Mouse (Mus musculus) Muller cell, postnatal 12 days (primary cell): ENCODE results near the gene Gnb1l.
A peak's percentile ranks its signal among the peaks of the same experiment; 100 is the strongest.
"Not testable (repeated sequence)": the region's sequence is repeated elsewhere in the genome, so short reads cannot be mapped to it uniquely, and the experiment has no call there.

ENCODE experiments used
- DNase-seq: peaks from one replicate; pipeline ENCODE4 v3.0.0-alpha.2; 2015; ENCODE audit errors: inconsistent ontology term

The Gnb1l gene

GRCm38 (mm10) chr16:18483839-18484238 is 14.7 kb upstream of the Gnb1l start:
- no peak for DNase-seq

DNA sequence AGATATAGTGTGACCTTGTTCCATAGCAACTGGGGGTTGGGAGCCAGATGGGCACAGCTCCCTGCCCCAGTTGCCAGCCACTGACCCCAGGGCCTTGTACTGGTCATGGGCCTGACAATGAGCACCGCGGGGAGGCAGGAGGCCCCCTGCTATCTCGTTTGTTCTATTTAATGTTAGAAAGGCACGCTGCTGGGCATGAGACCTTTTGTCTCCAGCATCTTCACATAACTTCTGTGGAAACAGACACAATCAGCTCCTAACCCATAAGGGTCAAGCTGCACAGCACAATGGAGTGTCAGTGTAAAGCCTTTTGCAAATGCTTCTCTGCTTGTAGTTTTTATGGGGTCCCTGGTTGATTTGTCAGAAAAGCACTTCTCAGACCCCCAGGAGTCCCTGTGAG is 14.1 kb upstream of the Gnb1l start:
- DNase-seq, result peak; percentile 55

DNA sequence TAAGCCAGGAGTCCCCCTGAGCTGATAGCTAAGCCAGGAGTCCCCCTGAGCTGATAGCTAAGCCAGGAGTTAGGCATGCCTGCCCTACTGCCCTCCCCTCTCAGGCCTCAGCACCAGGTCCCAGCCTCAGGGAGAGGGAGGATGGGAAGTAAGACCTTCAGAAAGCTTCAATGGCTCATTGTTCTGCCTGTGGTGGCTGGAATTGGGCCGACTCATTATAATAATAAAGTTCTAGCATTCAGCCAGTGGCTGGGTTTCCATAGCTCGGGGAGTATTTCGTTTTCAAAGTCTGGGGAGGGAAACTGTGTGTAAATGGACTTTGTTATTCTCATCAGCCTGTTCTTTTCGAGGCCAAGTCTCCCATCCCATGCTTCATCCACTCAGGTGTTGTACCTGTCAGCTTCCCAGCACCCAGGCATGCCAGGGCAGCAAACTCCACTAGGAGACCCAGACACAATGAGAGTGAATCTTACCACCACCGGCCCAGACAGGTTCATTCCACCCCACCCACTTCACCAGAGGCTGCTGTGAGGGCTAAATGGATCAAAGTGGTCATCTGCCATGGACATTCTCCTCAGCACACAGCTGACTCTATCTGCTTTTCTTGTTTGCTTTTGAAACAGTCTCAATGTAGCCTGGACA is 13.6 kb upstream of the Gnb1l start:
- peak; percentile 84 for DNase-seq

DNA sequence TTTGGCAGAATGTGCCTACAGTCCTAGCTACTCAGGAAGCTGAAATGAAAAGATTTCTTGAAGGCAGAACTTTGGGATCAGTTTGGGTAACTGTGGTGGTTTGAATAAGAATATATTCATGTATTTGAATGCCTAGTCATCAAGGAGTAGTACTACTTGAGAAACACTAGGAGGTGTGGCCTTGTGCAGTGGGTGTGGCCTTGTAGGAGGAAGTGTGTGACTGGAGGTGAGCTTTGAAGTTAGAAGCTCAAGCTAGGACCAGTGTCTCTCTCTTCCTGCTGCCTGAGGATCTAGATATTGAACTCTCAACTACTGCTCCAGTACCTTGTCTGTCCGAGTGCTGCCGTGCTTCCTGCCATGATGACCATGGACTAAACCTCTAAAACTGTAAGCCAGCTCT is 12.4 kb upstream of the Gnb1l start:
- no peak for DNase-seq

GRCm38 (mm10) chr16:18490281-18490680 is 8.2 kb upstream of the Gnb1l start:
- DNase-seq, result no peak

DNA sequence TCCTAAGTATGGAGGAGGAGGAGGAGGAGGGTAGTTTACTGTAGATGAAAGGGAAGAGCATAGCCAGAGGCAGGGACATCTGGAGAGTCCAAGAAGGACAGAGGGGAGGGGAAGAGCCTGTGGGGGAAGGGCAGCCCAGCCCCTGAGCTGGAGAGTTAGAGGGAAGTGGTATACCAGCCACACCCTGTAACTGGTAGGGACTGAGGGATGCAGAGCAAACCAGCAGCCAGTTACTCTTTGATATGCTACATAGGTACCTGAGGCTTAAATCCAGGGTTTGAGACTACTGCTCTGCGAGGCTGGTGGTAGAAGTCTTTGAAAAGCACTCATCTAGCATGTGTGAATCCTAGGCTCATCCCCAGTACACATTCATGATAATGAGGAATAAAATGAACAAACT is 7.6 kb upstream of the Gnb1l start:
- DNase-seq, result no peak

DNA sequence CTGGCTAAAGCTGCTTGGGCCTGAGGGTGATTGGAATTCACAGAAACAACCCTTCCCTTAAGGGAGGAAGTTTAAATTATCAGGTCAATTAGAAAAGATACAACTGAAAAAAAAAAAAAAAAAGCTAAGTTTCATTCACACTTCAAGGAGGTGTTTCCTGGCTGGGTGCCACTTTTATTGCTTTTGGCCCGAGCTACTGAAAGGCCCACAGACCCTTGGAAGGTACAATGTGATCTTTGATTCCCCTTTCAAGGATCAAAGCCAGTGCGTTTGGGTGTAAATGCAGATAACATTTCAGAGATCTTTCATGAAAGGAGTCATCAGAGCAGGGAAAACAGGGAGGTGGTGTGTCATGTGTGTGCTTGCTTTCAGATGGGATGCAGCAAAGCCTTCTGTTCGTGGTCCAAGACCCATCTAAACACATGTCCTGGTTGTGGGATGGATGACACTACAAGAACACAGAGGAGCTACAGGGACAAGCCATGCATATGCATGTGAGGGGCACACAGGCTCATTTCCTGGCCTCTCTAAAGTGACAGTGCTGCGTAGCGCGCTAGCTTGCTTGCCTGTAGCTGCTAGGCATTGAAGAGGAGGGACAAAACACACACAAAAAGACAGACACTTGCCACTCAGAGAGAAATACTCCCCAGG is 523 bp upstream of the Gnb1l start:
- no peak for DNase-seq

- no peak for DNase-seq
Observed at GRCm38 (mm10) chr16:18498996-18499395, 483 bp downstream of the Gnb1l start.

- no peak for DNase-seq
Observed at GRCm38 (mm10) chr16:18501531-18501930, 3.0 kb downstream of the Gnb1l start.

DNA sequence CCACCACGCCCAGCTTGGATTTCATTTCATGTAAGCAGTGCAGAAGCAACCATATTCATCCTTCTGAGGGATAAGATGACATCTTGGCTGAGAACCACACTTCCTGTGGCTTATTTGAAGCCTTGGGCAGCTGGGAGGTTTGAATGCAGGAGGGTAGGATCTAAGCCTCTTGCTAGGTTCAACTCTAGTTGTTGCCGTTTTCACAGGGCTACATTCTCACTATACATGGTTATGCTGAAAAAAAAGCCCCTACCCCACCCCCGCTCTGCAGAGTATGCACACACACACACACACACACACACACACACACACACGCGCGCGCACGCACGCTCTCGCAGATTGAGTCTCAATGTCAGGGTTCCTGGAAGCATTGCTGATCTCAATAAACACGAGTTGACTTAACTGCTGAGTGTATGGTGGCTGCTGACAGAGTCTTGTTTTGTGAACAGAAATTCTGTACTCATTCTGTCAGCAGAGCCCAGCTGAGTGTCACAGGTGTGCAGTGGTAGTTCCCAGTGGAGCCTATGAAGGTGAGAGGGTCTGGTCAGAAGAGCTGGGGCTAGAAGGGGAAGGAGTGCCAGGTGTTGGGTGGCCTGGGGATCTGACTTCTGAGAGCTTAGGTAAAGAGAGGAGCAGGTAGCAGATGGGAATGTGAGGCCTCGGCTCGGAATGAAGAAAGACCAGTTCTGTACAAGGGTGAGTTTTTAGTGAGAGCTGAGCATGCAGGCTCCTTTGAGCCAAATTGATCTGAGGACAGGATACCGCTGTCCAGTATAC is 5.2 kb downstream of the Gnb1l start:
- no peak for DNase-seq

- DNase-seq, result no peak
Observed at GRCm38 (mm10) chr16:18506524-18507199, 8.1 kb downstream of the Gnb1l start.

DNA sequence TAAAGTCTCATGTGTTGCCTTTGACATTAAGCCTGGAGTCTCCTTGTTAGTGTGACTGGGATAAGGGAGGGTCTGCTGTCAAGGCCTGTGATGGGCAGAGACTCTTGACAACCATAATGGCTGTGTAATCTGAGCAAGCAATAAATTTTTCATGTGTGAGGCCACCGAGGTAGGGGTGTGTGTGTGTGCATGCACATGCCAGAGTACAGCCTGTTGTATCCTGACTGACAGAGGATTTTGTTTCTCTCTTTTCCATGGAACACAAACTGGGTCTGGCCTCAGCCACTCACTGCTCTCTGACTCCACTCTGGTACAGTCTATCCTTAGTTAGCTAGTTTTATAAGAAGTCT is 8.7 kb downstream of the Gnb1l start:
- no peak for DNase-seq

DNA sequence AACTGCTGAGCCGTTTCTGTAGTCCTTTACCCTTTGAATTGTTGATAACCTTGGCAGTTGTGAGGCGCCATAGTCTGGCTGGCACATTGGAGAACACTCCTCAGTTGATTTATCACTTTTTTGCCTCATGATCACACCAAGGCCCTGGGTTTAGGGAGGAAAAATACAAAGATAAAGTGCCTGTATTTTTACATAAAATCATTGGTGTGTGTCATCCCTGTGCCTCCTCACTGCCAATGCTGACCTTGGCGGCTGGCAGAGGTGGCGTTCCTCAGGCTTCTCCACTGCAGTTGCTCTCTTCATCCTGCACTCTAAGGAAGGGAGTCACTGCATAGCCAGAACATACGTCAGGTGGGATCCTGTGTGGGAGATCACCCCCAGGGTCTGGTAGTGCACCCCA is 13.2 kb downstream of the Gnb1l start:
- no peak for DNase-seq

GRCm38 (mm10) chr16:18513508-18513907 is 15.0 kb downstream of the Gnb1l start:
- no peak for DNase-seq

DNA sequence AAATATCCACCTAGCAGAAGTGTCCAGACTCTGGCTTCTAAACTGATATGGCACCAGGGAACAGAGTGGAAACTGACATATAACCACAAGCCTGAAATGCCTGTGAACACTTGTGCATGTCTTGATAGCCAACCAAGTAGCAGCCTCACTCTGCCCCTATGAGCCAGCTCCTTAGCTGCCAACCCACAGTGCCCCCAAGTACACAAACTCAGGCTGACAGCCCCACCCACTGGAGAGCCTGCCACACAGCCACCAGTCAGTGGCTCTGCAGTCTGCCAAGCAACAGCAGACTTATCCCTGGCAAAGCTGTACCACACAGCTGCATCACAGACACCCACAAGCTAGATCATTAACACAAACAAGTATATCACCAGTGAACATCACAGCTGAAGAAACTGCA is 19.6 kb downstream of the Gnb1l start:
- DNase-seq, result peak; percentile 33

GRCm38 (mm10) chr16:18523563-18524245 is 25.2 kb downstream of the Gnb1l start:
- no peak for DNase-seq

GRCm38 (mm10) chr16:18528656-18529055 is 30.1 kb downstream of the Gnb1l start:
- DNase-seq, result peak; percentile 42

DNA sequence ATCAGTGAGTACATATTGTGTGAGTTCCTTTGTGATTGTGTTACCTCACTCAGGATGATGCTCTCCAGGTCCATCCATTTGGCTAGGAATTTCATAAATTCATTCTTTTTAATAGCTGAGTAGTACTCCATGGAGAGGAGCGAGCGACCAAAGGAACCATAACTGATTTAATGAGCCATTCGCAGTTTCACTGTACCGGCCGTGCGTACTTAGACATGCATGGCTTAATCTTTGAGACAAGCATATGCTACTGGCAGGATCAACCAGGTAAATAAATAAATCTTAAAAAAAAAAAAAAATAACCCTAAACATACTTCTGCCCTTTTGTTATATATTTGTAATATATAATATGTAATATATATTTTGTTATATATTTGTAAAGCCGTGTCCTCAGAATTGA is 34.5 kb downstream of the Gnb1l start:
- not testable (repeated sequence) for DNase-seq

DNA sequence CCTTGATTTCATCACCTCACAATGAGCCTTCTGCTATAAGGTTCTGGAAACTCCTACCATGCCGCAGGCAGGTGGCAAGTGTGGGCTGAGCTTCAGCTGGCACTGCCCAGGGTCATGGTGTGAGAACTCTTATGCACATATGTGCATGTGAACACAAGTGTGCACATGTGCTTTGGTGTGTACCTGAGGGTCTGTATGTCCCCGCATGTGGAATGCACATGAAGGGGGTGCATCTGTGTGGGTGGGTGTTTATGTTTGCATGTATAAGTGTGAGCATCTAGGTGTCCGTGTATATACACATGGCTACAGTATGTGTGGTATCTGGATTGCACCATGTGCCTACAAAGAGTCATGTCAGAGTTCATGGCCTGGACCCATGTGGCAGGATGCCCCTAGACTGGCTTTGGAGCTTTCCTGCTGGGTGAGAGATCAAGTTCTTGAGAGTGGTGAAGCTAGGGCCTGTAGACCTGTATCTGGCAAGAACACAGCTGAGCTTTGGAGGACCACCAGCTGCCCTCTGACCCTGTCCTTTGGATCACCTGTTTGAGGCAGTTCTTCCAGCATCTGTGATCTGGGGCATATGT is 39.0 kb downstream of the Gnb1l start:
- DNase-seq, result no peak

- no peak for DNase-seq
Observed at GRCm38 (mm10) chr16:18539281-18539680, 40.8 kb downstream of the Gnb1l start.

GRCm38 (mm10) chr16:18543151-18543829 is 44.8 kb downstream of the Gnb1l start:
- peak; percentile 88 for DNase-seq
